Mouse (Mus musculus): ENCODE data around the gene Pdzd2.
A peak's percentile ranks its signal among the peaks of the same experiment; 100 is the strongest.

Pdzd2 gene

GRCm38 (mm10) chr15:12734221-12734620 is 5.5 kb downstream of the Pdzd2 start:
- DNase-seq (ENCODE audit: low read depth, low spot score) = no peak

- DNase-seq (ENCODE audit: low read depth, low spot score) = peak; percentile 45
Measured at GRCm38 (mm10) chr15:12732613-12733012, 7.1 kb downstream of the Pdzd2 start.

- DNase-seq (ENCODE audit: low read depth, low spot score) = peak; percentile 75
Measured at GRCm38 (mm10) chr15:12728381-12728780, 11.3 kb downstream of the Pdzd2 start.

- DNase-seq (ENCODE audit: low read depth, low spot score) = peak; percentile 46
Measured at GRCm38 (mm10) chr15:12725256-12725655, 14.5 kb downstream of the Pdzd2 start.

- peak; percentile 43 for DNase-seq (ENCODE audit: low read depth, low spot score)
Measured at GRCm38 (mm10) chr15:12721684-12722500, 17.8 kb downstream of the Pdzd2 start.

GRCm38 (mm10) chr15:12718819-12719218 is 20.9 kb downstream of the Pdzd2 start:
- DNase-seq (ENCODE audit: low read depth, low spot score) = no peak

GRCm38 (mm10) chr15:12717410-12717809 is 22.3 kb downstream of the Pdzd2 start:
- DNase-seq (ENCODE audit: low read depth, low spot score) = no peak

GRCm38 (mm10) chr15:12716881-12717280 is 22.8 kb downstream of the Pdzd2 start:
- DNase-seq (ENCODE audit: low read depth, low spot score) = peak; percentile 72

- DNase-seq (ENCODE audit: low read depth, low spot score) = peak; percentile 45
Measured at GRCm38 (mm10) chr15:12714322-12714721, 25.4 kb downstream of the Pdzd2 start.

GRCm38 (mm10) chr15:12713216-12713615 is 26.5 kb downstream of the Pdzd2 start:
- DNase-seq (ENCODE audit: low read depth, low spot score) = no peak

GRCm38 (mm10) chr15:12710036-12710435 is 29.7 kb downstream of the Pdzd2 start:
- DNase-seq (ENCODE audit: low read depth, low spot score) = no peak

- DNase-seq (ENCODE audit: low read depth, low spot score) = peak; percentile 52
Measured at GRCm38 (mm10) chr15:12708297-12708696, 31.4 kb downstream of the Pdzd2 start.

- DNase-seq (ENCODE audit: low read depth, low spot score) = no peak
Measured at GRCm38 (mm10) chr15:12706902-12707301, 32.8 kb downstream of the Pdzd2 start.

GRCm38 (mm10) chr15:12700367-12700766 is 39.4 kb downstream of the Pdzd2 start:
- peak; percentile 82 for DNase-seq (ENCODE audit: low read depth, low spot score)

GRCm38 (mm10) chr15:12697741-12698140 is 42.0 kb downstream of the Pdzd2 start:
- no peak for DNase-seq (ENCODE audit: low read depth, low spot score)

GRCm38 (mm10) chr15:12696889-12697288 is 42.8 kb downstream of the Pdzd2 start:
- no peak for DNase-seq (ENCODE audit: low read depth, low spot score)

- peak; percentile 35 for DNase-seq (ENCODE audit: low read depth, low spot score)
Measured at GRCm38 (mm10) chr15:12689716-12690381, 49.9 kb downstream of the Pdzd2 start.

- DNase-seq (ENCODE audit: low read depth, low spot score) = peak; percentile 74
Measured at GRCm38 (mm10) chr15:12682549-12682948, 57.2 kb downstream of the Pdzd2 start.

GRCm38 (mm10) chr15:12681891-12682290 is 57.8 kb downstream of the Pdzd2 start:
- DNase-seq (ENCODE audit: low read depth, low spot score) = no peak

- DNase-seq (ENCODE audit: low read depth, low spot score) = peak; percentile 54
Measured at GRCm38 (mm10) chr15:12680750-12681149, 59.0 kb downstream of the Pdzd2 start.

GRCm38 (mm10) chr15:12679996-12680395 is 59.7 kb downstream of the Pdzd2 start:
- no peak for DNase-seq (ENCODE audit: low read depth, low spot score)

GRCm38 (mm10) chr15:12678540-12679112 is 61.1 kb downstream of the Pdzd2 start:
- DNase-seq (ENCODE audit: low read depth, low spot score) = no peak

- no peak for DNase-seq (ENCODE audit: low read depth, low spot score)
Measured at GRCm38 (mm10) chr15:12675366-12675765, 64.4 kb downstream of the Pdzd2 start.
